Mouse (Mus musculus): ENCODE data around the gene Hist1h2af.
"Not testable (repeated sequence)": the region's sequence is repeated elsewhere in the genome, so short reads cannot be mapped to it uniquely, and the experiment has no call there.

Hist1h2af gene

DNA sequence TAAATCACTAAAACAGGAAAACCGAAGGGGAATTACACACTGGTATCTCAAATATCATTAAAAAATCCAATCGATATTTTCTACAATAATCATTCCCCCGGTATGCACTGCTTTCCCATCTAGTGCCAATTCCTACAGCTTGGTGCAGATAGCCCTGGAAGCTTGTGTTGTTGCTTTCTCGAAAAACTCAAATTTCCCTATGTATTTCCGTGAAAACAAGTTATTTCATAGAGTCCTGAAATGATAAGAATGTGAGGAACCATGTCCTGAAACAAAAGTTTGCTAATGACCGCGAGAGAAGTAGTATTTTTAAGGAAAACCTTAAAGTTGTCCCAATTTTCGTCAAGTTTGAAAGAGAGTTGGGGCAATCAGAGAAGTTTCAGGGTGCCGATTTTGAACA is 20.7 kb downstream of the Hist1h2af start:
- ATAC-seq (ENCODE audit: insufficient number of reproducible peaks, low FRiP score, low TSS enrichment), result no peak

DNA sequence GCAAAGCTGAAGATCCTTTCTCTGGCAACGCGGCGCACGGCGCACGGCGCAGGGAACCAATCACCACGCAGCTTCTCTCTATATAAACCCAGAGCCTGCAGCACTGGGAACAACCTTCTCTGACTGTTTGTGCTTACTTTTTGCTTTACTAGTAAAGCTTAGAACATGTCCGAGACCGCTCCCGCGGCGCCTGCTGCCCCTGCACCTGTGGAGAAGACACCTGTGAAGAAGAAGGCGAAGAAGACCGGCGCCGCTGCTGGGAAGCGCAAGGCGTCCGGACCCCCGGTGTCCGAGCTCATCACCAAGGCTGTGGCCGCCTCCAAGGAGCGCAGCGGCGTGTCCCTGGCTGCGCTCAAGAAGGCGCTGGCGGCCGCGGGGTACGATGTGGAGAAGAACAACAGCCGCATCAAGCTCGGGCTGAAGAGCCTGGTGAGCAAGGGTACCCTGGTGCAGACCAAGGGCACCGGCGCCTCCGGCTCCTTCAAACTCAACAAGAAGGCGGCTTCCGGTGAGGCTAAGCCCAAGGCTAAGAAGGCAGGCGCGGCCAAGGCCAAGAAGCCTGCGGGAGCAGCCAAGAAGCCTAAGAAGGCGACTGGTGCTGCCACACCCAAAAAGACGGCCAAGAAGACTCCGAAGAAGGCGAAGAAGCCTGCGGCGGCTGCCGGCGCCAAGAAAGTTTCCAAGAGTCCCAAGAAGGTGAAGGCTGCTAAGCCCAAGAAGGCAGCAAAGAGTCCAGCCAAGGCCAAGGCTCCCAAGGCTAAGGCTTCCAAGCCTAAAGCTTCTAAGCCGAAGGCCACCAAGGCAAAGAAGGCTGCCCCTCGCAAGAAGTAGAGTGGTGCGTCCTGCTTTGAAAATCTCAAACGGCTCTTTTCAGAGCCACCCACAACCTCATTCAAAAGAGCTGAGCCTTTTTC is 21.5 kb downstream of the Hist1h2af start:
- ATAC-seq (ENCODE audit: insufficient number of reproducible peaks, low FRiP score, low TSS enrichment), result peak; percentile 69; the same call in 1 of the 2 replicates

DNA sequence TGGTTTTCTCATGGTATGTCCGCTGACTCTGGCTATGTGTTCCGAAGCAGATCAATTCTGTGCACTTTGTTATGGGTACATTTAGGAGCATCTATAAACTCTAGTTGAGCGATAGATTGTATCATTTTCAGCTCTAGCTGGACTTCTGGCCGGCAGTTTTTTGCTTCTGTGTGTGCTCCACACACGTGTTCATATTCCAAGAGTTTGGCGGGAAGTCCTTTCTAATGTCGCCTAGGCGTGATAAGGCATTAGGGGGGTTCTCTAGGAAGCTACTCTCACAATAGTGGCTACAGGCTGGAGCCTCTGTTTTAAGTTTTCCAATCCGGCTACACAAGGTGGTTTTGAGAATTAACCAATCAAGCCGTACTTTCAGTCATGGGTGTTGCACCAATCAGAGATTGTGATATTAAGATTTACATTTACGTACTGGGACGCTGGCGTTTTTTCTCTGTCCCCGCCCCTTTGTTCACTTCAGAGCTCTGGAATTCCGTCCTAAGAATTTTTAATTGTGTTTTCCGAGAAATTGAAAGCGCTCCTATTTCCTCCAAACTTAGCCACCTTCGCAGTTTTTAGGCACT is 22.2 kb downstream of the Hist1h2af start:
- ATAC-seq (ENCODE audit: insufficient number of reproducible peaks, low FRiP score, low TSS enrichment), result peak; percentile 86

DNA sequence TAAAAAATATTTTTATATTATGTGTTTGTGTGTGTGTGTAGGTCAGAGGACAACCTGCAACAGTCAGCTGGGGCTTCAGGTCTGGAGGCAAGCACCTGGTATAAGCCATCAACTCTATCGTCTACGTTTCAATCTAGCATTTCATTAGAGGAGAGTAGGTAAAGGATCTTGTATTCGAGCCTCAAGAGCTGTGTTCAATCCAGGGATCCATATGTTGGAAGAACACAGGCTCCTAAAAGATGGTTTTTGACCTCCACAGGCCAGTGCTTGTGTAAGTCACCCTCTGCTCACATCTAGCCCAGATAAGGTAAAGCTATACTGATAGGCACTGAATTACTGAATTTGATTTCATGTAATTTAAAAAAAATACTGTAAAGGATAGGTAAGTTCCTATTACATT is 23.2 kb downstream of the Hist1h2af start:
- ATAC-seq (ENCODE audit: insufficient number of reproducible peaks, low FRiP score, low TSS enrichment), result no peak

DNA sequence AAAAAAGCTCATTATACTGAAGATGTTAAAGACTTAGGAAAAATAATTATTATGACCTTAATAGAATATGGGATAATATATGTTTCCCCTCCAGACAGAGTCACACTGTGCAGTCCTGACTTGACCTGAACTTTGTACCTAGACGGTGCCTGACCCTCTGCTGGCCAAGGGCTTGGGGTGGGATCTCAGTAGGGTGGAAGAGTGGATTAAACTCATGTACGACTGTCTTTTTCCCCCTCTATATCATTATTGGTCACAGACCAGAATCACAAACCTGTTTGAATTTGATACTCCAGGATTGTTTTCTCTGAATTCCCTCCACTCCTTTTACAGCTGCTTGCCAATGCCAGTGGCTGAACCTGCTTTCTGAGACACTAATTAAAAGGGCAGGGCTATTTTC is 27.0 kb downstream of the Hist1h2af start:
- not testable (repeated sequence) for ATAC-seq (ENCODE audit: insufficient number of reproducible peaks, low FRiP score, low TSS enrichment)

DNA sequence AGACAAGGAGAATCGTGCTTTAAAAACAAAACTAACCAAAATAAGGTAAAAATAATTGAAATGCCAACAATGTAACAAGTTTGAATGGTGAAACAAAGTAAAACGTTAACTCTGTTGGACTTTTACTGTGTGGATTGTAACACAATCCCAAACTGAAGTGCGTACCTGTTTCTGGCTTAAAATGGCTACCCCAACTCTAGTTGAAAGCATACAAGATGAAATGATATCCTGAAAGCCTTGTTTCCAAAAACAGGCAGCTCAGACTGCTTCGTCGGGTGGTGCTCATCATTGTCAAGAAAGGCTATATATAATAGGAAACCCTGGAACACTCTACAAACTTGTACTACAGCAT is 27.8 kb downstream of the Hist1h2af start:
- ATAC-seq (ENCODE audit: insufficient number of reproducible peaks, low FRiP score, low TSS enrichment), result not testable (repeated sequence)

DNA sequence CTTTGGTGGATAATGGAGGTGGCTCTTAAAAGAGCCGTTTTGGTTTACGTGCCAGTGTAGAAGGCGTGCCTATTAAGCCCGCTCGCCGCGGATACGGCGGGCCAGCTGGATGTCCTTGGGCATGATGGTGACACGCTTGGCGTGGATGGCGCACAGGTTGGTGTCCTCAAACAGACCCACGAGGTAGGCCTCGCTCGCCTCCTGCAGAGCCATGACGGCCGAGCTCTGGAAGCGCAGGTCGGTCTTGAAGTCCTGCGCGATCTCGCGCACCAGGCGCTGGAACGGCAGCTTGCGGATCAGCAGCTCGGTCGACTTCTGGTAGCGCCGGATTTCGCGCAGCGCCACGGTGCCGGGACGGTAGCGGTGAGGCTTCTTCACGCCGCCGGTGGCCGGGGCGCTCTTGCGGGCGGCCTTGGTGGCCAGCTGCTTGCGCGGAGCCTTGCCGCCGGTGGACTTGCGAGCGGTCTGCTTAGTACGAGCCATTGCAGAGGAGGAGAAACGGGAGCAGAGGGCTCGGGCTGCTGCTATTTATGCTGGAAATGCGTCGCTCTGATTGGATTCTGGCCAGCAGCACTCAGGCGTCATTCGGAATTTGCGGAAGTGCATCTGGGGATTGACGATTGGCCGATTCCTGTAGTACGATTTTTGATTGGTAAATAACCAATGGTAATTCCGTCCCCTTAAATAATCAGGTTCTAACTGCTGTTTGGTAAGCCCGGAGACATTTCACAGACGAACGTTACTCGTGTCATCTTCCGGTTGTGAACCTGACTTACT is 28.4 kb downstream of the Hist1h2af start, which contains the start of gene Hist1h3e:
Gene Hist1h3e, minus strand, starts transcription at position 487 of the 777 bp plus-strand sequence.
- peak; percentile 93 for ATAC-seq (ENCODE audit: insufficient number of reproducible peaks, low FRiP score, low TSS enrichment)

DNA sequence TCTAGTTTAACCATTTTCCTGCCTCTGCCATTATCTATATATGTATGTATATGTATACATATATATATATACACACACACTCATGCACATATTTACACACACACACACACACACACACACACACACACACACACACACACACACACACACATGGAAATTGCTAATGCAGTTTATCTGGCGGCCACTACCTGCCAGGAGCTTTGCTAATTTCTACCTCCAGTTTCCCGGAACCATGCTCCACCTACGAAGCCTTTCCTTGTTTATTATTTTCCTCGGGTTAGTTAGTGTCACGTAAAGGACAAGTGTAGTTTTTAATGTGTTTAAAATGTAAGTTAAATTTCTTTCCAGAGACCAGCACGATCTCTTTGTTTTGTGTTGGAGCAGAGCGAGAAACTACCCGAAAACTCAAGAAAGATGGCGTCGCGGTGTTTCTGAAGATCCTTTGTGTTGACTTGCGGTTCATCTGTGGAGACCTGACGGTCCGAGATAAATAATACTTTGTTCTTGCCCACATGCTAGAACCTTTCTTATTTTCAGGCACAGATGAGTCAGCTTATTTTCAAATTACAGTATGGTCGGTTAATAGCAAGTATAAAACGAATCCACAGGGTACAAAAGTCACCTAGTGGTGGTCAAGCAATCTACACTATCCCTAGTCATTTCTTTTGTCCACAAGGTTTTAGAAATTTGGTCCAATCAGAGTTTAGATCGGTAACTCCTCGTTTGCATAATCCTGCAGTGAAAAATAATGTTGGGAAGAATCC is 29.2 kb downstream of the Hist1h2af start:
- peak; percentile 71 for ATAC-seq (ENCODE audit: insufficient number of reproducible peaks, low FRiP score, low TSS enrichment)

DNA sequence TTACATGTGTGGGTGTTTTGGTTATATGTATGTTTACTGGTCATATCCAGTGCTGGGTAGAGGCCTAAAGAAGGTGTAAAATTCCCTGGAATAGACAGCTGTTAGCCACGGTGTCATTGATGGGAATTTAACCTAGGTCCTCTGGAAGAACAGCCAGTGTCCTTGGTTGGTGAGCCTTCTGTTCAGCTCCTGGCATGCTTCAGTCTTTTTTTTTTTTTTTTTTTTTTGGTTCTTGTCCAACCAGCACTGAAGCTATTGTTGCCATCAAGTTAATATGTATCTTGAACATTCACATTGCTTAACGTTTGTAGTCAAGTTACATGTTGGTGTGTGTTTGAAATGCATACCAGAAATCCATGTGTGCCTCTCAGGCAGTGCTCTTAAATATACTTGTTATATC is 30.8 kb downstream of the Hist1h2af start:
- ATAC-seq (ENCODE audit: insufficient number of reproducible peaks, low FRiP score, low TSS enrichment), result no peak

DNA sequence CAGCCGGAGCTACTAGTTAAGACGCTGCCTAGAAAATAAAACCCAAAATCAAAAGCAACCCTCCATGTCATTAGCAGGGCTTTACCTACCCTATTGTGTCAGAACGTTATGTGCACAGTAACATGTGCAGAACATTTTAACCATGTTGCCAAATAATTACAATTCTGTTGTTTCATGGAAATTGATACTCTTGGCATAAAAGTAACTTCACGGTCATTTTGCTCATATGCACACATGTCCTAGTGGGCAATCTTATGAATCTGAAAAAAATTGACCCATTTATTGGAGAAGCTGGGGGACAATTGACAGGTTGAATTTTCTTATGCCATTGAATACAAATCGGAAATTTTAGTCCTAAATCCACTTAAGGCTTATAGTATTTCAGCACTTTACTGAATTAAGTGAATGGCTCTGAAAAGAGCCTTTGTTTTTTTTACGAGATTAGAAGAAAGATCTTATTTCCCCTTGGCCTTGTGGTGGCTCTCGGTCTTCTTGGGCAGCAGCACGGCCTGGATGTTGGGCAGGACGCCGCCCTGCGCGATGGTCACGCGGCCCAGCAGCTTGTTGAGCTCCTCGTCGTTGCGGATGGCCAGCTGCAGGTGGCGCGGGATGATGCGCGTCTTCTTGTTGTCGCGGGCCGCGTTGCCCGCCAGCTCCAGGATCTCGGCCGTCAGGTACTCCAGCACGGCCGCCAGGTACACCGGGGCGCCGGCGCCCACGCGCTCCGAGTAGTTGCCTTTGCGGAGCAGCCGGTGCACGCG is 36.7 kb downstream of the Hist1h2af start:
- ATAC-seq (ENCODE audit: insufficient number of reproducible peaks, low FRiP score, low TSS enrichment), result not testable (repeated sequence)

DNA sequence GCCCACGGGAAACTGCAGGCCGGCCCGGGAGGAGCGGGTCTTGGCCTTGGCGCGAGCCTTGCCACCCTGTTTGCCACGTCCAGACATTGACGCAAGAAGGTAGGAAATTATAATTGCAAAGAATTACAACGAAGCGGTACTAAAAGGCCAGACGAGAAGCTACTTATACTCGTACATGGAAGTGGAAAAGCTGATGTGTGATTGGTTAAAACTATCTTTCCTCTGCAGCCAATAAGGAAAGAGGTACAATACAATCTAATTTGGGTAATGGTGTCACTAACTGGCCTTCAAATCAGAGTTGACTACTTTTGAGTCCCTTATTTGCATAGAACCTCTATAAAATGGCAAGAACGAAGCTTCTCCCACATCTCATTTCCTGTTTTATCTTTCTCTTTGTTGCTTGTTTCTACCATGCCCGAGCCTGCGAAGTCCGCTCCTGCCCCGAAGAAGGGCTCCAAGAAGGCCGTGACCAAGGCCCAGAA is 37.4 kb downstream of the Hist1h2af start, which contains the start of the genes Hist1h2ae and Hist1h2bg:
Gene Hist1h2ae, minus strand, starts transcription at position 199 of the 482 bp plus-strand sequence.
Gene Hist1h2bg, plus strand, starts transcription at position 375 of the 482 bp plus-strand sequence.
- peak; percentile 97 for ATAC-seq (ENCODE audit: insufficient number of reproducible peaks, low FRiP score, low TSS enrichment)

DNA sequence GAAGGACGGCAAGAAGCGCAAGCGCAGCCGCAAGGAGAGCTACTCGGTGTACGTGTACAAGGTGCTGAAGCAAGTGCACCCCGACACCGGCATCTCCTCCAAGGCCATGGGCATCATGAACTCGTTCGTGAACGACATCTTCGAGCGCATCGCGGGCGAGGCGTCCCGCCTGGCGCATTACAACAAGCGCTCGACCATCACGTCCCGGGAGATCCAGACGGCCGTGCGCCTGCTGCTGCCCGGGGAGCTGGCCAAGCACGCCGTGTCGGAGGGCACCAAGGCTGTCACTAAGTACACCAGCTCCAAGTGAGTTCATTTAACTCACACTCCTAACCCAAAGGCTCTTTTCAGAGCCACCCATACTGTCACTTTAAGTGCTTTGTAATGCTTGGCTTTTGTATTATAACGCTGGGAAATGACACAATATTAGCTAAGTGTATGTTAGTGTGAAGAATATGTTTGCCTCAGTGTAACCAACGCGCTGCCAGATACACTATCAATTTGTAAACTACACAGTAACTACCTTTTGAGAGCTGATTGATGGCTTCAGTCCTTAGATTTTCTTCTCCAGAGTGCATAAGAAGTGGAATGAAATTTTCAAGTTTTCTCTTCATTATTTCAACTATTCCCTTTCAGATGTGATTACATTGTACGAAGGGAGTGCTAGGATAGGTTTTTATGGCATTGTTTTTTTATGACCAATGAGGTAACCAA is 38.0 kb downstream of the Hist1h2af start:
- ATAC-seq (ENCODE audit: insufficient number of reproducible peaks, low FRiP score, low TSS enrichment), result not testable (repeated sequence)

DNA sequence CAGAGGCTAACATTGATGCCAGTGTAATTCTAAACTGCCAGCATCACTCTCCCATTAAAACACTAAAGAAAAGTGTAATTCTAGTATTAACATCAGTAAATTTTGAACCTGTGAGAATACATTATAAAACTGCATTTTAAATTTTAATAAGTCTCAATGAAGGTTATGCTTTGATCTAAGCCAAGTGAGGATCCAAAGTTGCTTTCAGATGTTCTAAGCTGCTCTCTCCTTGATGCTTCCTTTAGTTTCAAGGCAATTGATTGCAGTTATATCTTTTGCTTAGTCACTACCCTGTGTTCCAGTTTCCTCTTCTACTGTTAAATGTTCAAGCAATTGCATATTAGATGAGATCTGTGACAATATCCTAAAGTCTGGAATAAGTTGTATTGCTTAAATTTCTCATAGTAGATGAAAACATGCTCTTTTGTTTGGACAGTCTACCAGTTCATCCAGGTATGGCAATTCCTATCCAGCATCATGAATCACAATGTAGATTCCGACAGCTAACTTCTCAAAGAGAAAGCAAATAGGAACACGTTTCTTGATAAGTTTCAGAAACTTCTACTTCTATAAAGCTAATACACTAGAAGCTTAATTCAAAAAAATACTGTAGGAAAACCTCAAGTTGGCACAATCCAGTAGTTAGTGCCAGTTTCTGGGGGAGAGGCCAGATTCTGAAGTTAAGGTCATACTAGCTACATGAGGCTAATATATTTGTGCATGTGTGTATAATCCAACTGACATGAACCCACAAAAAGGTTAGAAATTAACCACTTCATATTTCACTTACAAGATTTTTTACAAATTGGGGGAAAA is 38.7 kb downstream of the Hist1h2af start:
- no peak for ATAC-seq (ENCODE audit: insufficient number of reproducible peaks, low FRiP score, low TSS enrichment)

DNA sequence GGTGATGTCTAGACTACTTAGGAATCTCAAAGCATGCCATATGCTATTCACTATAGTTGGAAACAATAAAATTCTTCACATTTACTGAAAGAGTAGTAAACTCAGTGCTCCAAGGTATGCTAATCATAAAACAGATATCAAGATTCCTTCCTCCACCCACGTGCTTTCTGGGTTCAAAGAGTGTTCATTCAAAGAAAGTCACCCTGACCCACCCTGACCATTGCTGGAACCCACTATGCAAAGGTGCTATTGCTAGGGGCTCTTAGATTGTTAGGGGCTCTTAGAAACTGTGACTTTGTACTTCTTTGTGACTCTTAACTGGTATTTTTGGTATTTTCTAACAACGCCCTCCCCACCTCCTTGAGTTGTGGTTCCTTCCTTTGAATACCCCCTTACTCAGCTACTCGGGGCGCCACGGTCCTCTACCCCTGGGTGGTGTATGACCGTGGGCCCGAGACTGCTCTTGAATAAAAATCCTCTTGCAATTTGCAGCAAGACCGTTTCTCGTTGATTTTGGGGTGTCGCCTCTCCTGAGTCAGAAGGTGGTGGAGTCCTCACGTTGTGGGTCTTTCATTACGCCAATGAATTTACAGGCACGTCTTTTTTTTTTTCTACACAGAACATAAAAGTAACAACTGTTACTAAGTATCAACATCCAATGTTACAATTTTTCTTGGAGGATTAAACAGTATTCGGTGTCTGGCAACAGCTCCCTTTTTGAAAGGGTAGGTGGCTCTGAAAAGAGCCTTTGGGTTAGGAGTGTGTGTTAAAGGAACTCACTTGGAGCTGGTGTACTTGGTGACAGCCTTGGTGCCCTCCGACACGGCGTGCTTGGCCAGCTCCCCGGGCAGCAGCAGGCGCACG is 39.6 kb downstream of the Hist1h2af start:
- not testable (repeated sequence) for ATAC-seq (ENCODE audit: insufficient number of reproducible peaks, low FRiP score, low TSS enrichment)

DNA sequence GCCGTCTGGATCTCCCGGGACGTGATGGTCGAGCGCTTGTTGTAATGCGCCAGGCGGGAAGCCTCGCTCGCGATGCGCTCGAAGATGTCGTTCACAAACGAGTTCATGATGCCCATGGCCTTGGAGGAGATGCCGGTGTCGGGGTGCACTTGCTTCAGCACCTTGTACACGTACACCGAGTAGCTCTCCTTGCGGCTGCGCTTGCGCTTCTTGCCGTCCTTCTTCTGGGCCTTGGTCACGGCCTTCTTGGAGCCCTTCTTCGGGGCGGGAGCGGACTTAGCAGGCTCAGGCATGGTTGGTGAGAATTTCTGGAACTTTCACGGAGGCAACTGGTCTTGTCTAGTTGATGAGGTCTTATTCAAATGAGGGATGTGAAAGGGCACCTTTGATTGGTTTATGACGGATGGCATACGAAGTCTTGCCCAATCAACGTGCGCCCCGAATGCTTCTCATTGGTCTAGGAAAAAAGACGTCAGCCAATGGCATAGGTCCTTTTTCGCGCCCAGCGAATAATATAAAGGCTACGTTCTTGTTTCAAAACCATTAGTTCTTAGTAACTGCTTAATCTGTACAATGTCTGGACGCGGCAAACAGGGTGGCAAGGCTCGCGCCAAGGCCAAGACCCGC is 40.3 kb downstream of the Hist1h2af start, which contains the start of the genes Hist1h2bf and Hist1h2ad:
Gene Hist1h2bf, minus strand, starts transcription at position 299 of the 627 bp plus-strand sequence.
Gene Hist1h2ad, plus strand, starts transcription at position 484 of the 627 bp plus-strand sequence.
- ATAC-seq (ENCODE audit: insufficient number of reproducible peaks, low FRiP score, low TSS enrichment), result peak; percentile 90

DNA sequence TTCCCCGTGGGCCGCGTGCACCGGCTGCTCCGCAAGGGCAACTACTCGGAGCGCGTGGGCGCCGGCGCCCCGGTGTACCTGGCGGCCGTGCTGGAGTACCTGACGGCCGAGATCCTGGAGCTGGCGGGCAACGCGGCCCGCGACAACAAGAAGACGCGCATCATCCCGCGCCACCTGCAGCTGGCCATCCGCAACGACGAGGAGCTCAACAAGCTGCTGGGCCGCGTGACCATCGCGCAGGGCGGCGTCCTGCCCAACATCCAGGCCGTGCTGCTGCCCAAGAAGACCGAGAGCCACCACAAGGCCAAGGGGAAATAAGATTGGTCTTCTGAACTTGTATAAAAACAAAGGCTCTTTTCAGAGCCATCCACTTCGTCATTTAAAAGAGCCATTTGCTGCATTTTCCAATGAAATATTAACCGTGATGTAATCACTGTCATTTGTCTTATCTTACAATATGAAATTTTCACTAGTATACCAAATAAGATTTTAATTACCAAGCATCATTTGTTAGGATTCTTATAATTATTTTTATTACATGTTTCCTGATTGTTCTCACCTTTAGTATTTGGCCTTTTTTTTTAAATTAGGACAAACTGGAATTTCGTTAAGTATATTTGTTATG is 41.0 kb downstream of the Hist1h2af start:
- not testable (repeated sequence) for ATAC-seq (ENCODE audit: insufficient number of reproducible peaks, low FRiP score, low TSS enrichment)

All from cerebellum, adult (tissue).